Mouse (Mus musculus) heart, adult 2 months (tissue): ENCODE measurements around the gene Rapgef5. TPM values are rescaled to one million over a fixed set of nuclear protein-coding genes. Genes with fewer than 3 reads are reported as not detected.

ENCODE experiments used
- DNase-seq, 2 experiments: peaks; one replicate each; pipeline ENCODE4 v3.0.0; 2021
- H3K27ac ChIP-seq: fragments of 200-600 bp; 2 replicates; pipeline ENCODE4 v1.8.1; 2022
- H3K27me3 ChIP-seq: fragments of 200-500 bp; 2 replicates; pipeline ENCODE4 v1.6.1; 2012; ENCODE audit warnings: mild to moderate bottlenecking, low read length, inconsistent platforms, mixed read lengths; ENCODE audit not compliant: control insufficient read depth, insufficient read depth
- H3K36me3 ChIP-seq: fragments of 200-500 bp; 2 replicates; pipeline ENCODE4 v1.6.1; 2012; ENCODE audit warnings: low read length, inconsistent platforms; ENCODE audit not compliant: control insufficient read depth, insufficient read depth
- H3K4me1 ChIP-seq: fragments of 200-500 bp; 2 replicates; pipeline ENCODE4 v1.6.1; 2011; ENCODE audit warnings: low read length; ENCODE audit not compliant: control insufficient read depth, insufficient read depth
- H3K4me3 ChIP-seq: fragments of 200-600 bp; 2 replicates; pipeline ENCODE4 v1.8.1; 2022
- H3K79me2 ChIP-seq: fragments of 200-500 bp; replicated peaks from 2 replicates; pipeline ENCODE4 v1.6.1; 2012; ENCODE audit warnings: mild to moderate bottlenecking, inconsistent platforms, low read length, moderate library complexity, mixed read lengths; ENCODE audit not compliant: control insufficient read depth, insufficient read depth
- H3K9ac ChIP-seq: fragments of 200-500 bp; 2 replicates; pipeline ENCODE4 v1.6.1; 2012; ENCODE audit warnings: low read depth, mild to moderate bottlenecking, control low read depth, inconsistent platforms, low read length, mixed read lengths
- CTCF ChIP-seq: fragments of 200-600 bp; IDR thresholded peaks from 2 replicates; pipeline ENCODE4 v1.8.1; 2022; ENCODE audit warnings: antibody characterized with exemption, mild to moderate bottlenecking, moderate library complexity
- EP300 ChIP-seq: fragments of 200-500 bp; IDR thresholded peaks from 2 replicates; pipeline ENCODE4 v1.6.1; 2011; ENCODE audit warnings: low read depth, low read length, control low read depth; ENCODE audit not compliant: insufficient read depth
- POLR2A ChIP-seq: fragments of 200-500 bp; IDR thresholded peaks from 2 replicates; pipeline ENCODE4 v1.6.1; 2011; ENCODE audit warnings: mild to moderate bottlenecking, low read depth, low read length, control low read depth; ENCODE audit not compliant: insufficient read depth
- WGBS: fragments of 180-500 bp; shearing (Covaris S2); methylation state at CpG from one replicate; pipeline ENCODE4 v1.1.7; 2018; 5-methylcytosine and 5-hydroxymethylcytosine counted together
- intact Hi-C: fragments of 180-260 bp; cut with DNase I; formaldehyde crosslinking; loops from one replicate; pipeline ENCODE4 v1.15.1; 2025
- polyA plus RNA-seq: library from polyadenylated mRNA; depleted of rRNA; stranded (reverse); fragments of >200 nt; gene quantifications from 2 replicates; pipeline ENCODE4 v1.2.3, GENCODE M21; 2012
- total RNA-seq, 2 experiments: library from RNA; stranded (reverse); gene quantifications; 2 replicates each; pipeline ENCODE4 v1.2.3; 2021

Gene Rapgef5
- total and polyA plus RNA-seq, 3 experiments = 11.4 to 33.0 (median 29.9) TPM

DNA sequence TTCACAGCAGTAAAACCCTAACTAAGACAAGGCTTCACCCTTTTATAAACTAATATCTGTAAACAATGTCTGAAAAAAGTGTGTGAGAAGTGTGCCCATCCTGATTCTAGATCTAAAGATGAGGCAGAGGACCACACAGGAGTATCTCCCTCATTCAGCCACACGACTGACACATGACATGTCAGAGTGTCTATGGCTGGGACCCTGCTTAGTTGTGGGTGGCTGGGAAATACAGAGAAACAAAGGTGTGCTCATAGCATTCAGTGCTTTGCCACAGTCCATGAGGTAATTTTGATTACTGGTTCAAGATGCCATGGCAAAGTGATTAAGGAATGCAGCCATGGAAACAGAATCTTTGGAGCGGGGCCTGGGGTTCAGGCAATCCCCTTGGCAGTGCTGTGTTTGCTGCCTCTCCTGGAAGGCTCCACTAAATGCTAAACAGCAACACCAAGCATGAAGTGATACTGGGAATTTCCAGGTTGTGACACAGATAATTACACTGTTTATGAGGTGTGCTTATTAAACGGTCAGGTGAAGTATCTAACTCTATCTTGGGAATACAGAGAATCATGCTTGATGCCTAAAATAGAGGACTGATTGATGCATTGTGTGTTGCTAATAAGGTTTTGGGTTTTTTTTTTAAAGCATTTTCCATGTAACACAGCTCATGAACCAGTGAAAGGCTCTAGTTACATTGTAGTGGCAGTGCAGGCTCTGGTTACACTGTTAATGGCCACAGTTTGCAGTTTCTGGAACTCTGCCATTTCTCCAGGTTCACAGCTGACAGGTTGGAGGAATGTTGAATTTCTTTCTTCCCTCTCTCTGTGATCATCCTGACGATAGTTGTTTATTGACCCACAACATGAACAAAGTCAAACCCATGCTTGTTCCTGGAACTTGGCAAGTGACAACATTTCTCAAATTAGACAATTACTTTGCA, 29.9 kb upstream of the Rapgef5 start:
- WGBS = 67% methylated on average over 4 of the region's 4 CpGs
- H3K9ac ChIP-seq = no peak overlapping the region
- H3K27ac ChIP-seq = no peak overlapping the region
- peaks cover 5% of the 10 kb centered on the region for H3K4me1 ChIP-seq
- H3K4me3 ChIP-seq = no peak overlapping the region
- intact Hi-C loops = no loop called here
- H3K79me2 ChIP-seq = no peaks in the 10 kb centered on the region
- TF ChIP-seq EP300 (no peak), POLR2A (no peak), CTCF (no peak)
- peaks cover 2% of the 10 kb centered on the region; the same call in 1 of the 2 replicates for H3K36me3 ChIP-seq
- DNase-seq = no peak
- no peaks in the 10 kb centered on the region for H3K27me3 ChIP-seq

DNA sequence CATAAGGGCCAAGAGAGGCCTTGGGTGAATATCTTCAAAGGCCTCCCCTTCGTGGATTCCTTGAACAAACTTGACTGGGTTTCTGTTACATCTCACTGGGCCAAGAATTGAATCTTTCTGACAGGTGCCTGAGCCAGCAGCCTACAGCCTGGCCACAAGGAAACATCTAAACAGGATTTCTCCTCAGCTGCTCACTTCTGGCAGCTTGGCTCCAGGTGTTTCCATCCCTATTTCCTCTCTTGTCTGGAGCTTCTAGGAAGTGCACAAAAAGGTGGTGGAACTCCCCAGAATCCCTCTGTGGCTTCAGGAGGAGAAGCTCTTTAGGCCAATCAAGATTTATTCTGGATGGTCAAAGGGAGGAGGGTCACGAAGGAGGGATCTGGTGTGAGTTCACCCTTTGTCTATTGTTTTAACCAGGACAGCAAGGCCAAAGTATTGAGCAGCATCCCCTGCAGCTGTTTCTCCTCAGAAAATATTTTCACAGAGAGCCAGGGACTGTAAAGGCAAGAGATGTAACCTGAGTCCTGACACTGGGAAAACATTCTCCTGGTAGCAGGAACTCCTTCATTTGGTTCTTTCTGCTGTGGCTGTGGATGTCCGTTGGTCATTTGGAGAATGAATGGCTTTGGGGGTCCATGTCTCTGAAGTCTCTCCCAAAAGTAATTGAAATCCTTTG, 19.6 kb upstream of the Rapgef5 start:
- H3K27me3 ChIP-seq = no peaks in the 10 kb centered on the region
- intact Hi-C loops = loop anchor here (5.0 kb wide), 2 partner anchors 36 to 69 kb away; no protein-coding TSS in a partner anchor
- DNase-seq = no peak
- H3K4me1 ChIP-seq = peaks cover 13% of the 10 kb centered on the region
- no peaks in the 10 kb centered on the region for H3K79me2 ChIP-seq
- H3K27ac ChIP-seq = peak overlapping the region; percentile 26
- no peak overlapping the region for H3K4me3 ChIP-seq
- 54% methylated on average over 3 of the region's 3 CpGs for WGBS
- H3K36me3 ChIP-seq = no peaks in the 10 kb centered on the region
- TF ChIP-seq EP300 (0 out of 2 replicates have a peak, but pooled peaks have one; percentile 42), CTCF (no peak)
- no peak overlapping the region for H3K9ac ChIP-seq

DNA sequence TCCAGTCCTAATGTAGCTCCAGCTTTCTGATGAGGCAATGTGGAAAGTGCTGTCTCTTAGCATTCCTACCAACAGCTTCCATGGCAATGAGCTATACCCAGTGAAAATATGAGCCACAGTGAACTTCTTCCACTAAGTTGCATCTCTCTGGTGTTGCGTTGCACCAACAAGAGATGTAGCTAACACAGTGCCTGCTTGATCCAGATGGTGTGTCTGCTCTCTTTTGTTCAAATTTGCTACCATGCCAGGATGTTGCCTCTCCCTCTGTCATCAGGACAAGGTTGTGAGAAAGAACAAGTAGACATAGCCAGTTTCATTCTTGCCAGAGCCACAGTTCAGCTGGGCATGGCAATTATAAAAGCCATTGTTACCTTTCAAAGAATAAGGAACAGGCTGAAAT, 18.9 kb upstream of the Rapgef5 start:
- 94% methylated on average over 1 of the region's 1 CpGs for WGBS
- peak overlapping the region; percentile 26; the same call in 1 of the 2 replicates for H3K27ac ChIP-seq
- intact Hi-C loops = loop anchor here (5.0 kb wide), 2 partner anchors 35 to 70 kb away; no protein-coding TSS in a partner anchor
- TF ChIP-seq EP300 (no peak), CTCF (no peak), POLR2A (no peak)
- peaks cover 13% of the 10 kb centered on the region for H3K4me1 ChIP-seq
- no peaks in the 10 kb centered on the region for H3K27me3 ChIP-seq
- no peaks in the 10 kb centered on the region for H3K36me3 ChIP-seq
- H3K9ac ChIP-seq = no peak overlapping the region
- no peaks in the 10 kb centered on the region for H3K79me2 ChIP-seq
- no peak for DNase-seq
- H3K4me3 ChIP-seq = no peak overlapping the region

DNA sequence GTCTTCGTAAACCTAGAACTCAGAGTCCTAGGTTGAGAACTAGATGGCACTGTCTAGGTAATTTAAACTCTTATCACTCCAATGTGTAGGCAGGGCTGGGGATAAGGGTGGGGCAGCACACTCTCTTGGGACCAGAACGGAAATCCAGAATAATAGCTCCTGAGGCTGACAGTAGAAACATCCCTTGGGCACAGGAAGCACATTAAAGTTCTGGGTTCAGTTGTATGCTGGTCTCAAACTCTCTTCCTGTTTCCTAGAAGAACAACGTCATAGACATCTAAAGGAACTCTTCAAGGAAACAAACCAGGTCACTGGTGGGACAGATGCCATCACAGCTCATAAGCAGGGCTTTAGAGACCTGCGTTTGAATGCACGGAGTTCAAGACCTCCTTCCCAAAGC, 17.0 kb upstream of the Rapgef5 start:
- Histone ChIP-seq H3K36me3 (no peaks in the 10 kb centered on the region), H3K4me3 (no peak overlapping the region), H3K9ac (no peak overlapping the region), H3K27ac (peak overlapping the region; percentile 12; the same call in 1 of the 2 replicates), H3K27me3 (no peaks in the 10 kb centered on the region), H3K79me2 (no peaks in the 10 kb centered on the region), H3K4me1 (peaks cover 13% of the 10 kb centered on the region)
- intact Hi-C loops = loop anchor here (2.0 to 5.0 kb wide), 3 partner anchors 33 to 72 kb away; no protein-coding TSS in a partner anchor
- peak in 1 of 2 experiments; percentile 29 for DNase-seq
- WGBS = 55% methylated on average over 5 of the region's 5 CpGs
- peak; percentile 26 for TF ChIP-seq CTCF
- TF ChIP-seq EP300 = peak; percentile 60; the same call in 1 of the 2 replicates
- no peak for TF ChIP-seq POLR2A

DNA sequence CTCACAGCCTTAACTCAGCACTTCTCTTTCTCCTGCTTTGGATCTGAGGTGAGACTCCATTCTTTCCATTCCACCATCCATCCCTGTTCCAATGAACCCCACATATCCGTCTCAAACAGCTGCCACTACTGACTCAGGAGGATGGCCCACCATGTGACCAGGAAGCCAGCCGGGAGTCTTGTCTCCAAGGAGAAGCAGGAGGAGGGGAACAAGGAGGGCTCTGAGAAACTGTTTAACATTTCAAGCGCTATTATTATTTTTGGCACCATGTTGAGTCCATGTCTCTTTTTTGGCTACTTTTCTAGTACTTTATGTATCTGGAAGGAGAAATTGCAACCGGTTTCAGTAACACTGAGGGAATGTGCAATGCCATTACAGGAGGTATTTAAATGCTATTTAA, 15.1 kb upstream of the Rapgef5 start:
- Histone ChIP-seq H3K79me2 (no peaks in the 10 kb centered on the region), H3K36me3 (no peaks in the 10 kb centered on the region), H3K4me1 (peaks cover 10% of the 10 kb centered on the region), H3K27me3 (no peaks in the 10 kb centered on the region), H3K9ac (no peak overlapping the region), H3K4me3 (no peak overlapping the region), H3K27ac (peak overlapping the region; percentile 6; the same call in 1 of the 2 replicates)
- peak in 1 of 2 experiments; percentile 29 for DNase-seq
- no peak for TF ChIP-seq CTCF
- TF ChIP-seq POLR2A = no peak
- TF ChIP-seq EP300 = no peak
- WGBS = 37% methylated on average over 4 of the region's 4 CpGs
- intact Hi-C loops = loop anchor here (5.0 kb wide), 1 partner anchor 156 kb away; no protein-coding TSS in a partner anchor
